Mouse (Mus musculus): ENCODE results near the gene Gm11116. TPM values are rescaled to one million over a fixed set of nuclear protein-coding genes. Genes with fewer than 3 reads are reported as not detected.
"Not testable (repeated sequence)": the region's sequence is repeated elsewhere in the genome, so short reads cannot be mapped to it uniquely, and the experiment has no call there.

Gene Gm11116
- not detected in 2 replicates for polyA plus RNA-seq (2015; fragmentation: Nextera tagmentation; extraction: Ambion mirVana)

DNA sequence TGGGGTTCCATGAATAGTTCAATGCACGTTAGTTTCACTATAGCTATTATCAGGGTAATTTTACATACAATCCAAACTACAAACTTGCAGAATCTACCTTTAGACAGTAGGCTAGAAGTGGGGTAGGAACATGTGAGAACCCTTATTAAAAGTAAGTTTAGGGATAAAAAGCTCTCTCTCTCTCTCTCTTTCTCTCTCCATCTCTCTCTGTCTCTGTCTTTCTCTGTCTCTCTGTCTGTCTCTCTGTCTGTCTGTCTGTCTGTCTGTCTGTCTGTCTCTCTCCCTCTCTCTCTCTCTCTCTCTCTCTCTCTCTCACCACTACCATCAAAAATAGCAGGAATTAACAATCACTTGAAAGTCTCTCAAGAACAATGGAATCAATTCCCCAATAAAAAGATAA is at the start of gene Gm11116:
Gene Gm11116, minus strand, starts transcription at position 101 of the 400 bp plus-strand sequence.
- 60% methylated on average over 1 of the region's 1 CpGs for WGBS
- no peak for ATAC-seq (replicated peaks; ENCODE audit: extremely low read depth, insufficient read depth, low FRiP score)
- H3K4me3 ChIP-seq (ENCODE audit: low read length) = no peak within 1 kb of the TSS

DNA sequence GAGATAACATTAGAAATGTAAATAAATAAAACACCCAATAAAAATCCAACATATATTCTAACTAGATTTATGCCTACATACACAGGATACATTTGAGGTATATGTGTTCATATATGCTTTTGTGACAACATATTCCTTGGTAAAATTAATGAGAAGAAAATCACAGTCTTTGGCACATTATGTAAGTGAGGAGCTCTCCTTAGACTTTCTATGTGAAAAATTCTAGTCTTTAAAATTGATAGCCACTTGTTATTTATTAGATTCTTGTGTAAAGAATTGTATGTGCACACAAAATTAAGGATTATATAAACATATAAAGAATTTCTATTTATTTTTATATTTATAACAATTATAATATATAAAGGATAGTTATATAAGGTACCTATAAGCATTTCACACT is 42.7 kb upstream of the Gm11116 start, which contains the start of gene Gm11115:
Gene Gm11115, minus strand, starts transcription at position 101 of the 400 bp plus-strand sequence.
- ATAC-seq (replicated peaks; ENCODE audit: extremely low read depth, insufficient read depth, low FRiP score) = no peak

More for the DNA sequence above, at the start of gene Gm11116:
- Histone ChIP-seq H3K27me3 (ENCODE audit: control insufficient read depth, insufficient read depth, low read length) (no peaks in the 10 kb centered on the region), H3K9ac (ENCODE audit: low read length) (no peak within 1 kb of the TSS), H3K4me2 (ENCODE audit: low read depth, low read length) (no peak within 1 kb of the TSS), H3K4me1 (ENCODE audit: control insufficient read depth, insufficient read depth, low read length) (no peaks in the 10 kb centered on the region), H3K36me3 (ENCODE audit: control insufficient read depth, insufficient read depth) (no peaks in the 10 kb centered on the region), H3K27ac (ENCODE audit: low read length) (no peak within 1 kb of the TSS), H3K9me3 (replicated peaks; ENCODE audit: control insufficient read depth, low read length) (no peaks in the 10 kb centered on the region)

GRCm38 (mm10) chr5:88086256-88086655 is 25.1 kb downstream of the Gm11116 start, which contains the start of gene Smr2:
TSS of gene Smr2 (plus strand) at chr5:88086556.
- ATAC-seq (replicated peaks; ENCODE audit: extremely low read depth, insufficient read depth, low FRiP score); H3K27ac ChIP-seq (ENCODE audit: low read length); H3K36me3 ChIP-seq (ENCODE audit: control insufficient read depth, insufficient read depth); H3K9me3 ChIP-seq (replicated peaks; ENCODE audit: control insufficient read depth, low read length); H3K4me2 ChIP-seq (ENCODE audit: low read depth, low read length); H3K4me3 ChIP-seq (ENCODE audit: low read length); H3K4me1 ChIP-seq (ENCODE audit: control insufficient read depth, insufficient read depth, low read length); H3K9ac ChIP-seq (ENCODE audit: low read length); H3K27me3 ChIP-seq (ENCODE audit: control insufficient read depth, insufficient read depth, low read length): not testable (repeated sequence)

More for the DNA sequence above, 42.7 kb upstream of the Gm11116 start, which contains the start of gene Gm11115:
- Histone ChIP-seq H3K9ac (ENCODE audit: low read length) (no peak within 1 kb of the TSS), H3K9me3 (replicated peaks; ENCODE audit: control insufficient read depth, low read length) (no peaks in the 10 kb centered on the region), H3K4me1 (ENCODE audit: control insufficient read depth, insufficient read depth, low read length) (no peaks in the 10 kb centered on the region), H3K27ac (ENCODE audit: low read length) (no peak within 1 kb of the TSS), H3K4me3 (ENCODE audit: low read length) (no peak within 1 kb of the TSS), H3K36me3 (ENCODE audit: control insufficient read depth, insufficient read depth) (no peaks in the 10 kb centered on the region), H3K27me3 (ENCODE audit: control insufficient read depth, insufficient read depth, low read length) (no peaks in the 10 kb centered on the region), H3K4me2 (ENCODE audit: low read depth, low read length) (no peak within 1 kb of the TSS)

Other genes with a start within 250 kb of the Gm11116 start
- gene Odam, start 226.5 kb downstream of the Gm11116 start, polyA plus RNA-seq (2015; fragmentation: Nextera tagmentation; extraction: Ambion mirVana) = not detected in 2 replicates
- gene Csn3, start 186.0 kb downstream of the Gm11116 start, polyA plus RNA-seq (2015; fragmentation: Nextera tagmentation; extraction: Ambion mirVana) = 0.30 TPM in 1 of 2 replicates, not detected in the other
- gene 2310003L06Rik, start 142.1 kb downstream of the Gm11116 start, polyA plus RNA-seq (2015; fragmentation: Nextera tagmentation; extraction: Ambion mirVana) = not detected in 2 replicates
- not detected in 2 replicates for gene Gm28434, start 142.0 kb downstream of the Gm11116 start, polyA plus RNA-seq (2015; fragmentation: Nextera tagmentation; extraction: Ambion mirVana)
- not detected in 2 replicates for gene Cabs1, start 132.1 kb downstream of the Gm11116 start, polyA plus RNA-seq (2015; fragmentation: Nextera tagmentation; extraction: Ambion mirVana)
- not detected in 2 replicates for gene Smr3a, start 109.0 kb downstream of the Gm11116 start, polyA plus RNA-seq (2015; fragmentation: Nextera tagmentation; extraction: Ambion mirVana)
- not detected in 2 replicates for gene Smr2, start 25.0 kb downstream of the Gm11116 start, polyA plus RNA-seq (2015; fragmentation: Nextera tagmentation; extraction: Ambion mirVana)
- not detected in 2 replicates for gene Gm11115, start 42.6 kb upstream of the Gm11116 start, polyA plus RNA-seq (2015; fragmentation: Nextera tagmentation; extraction: Ambion mirVana)
- gene Gm7714, start 157.4 kb upstream of the Gm11116 start, polyA plus RNA-seq (2015; fragmentation: Nextera tagmentation; extraction: Ambion mirVana) = not detected in 2 replicates
- gene Prol1, start 205.8 kb upstream of the Gm11116 start, polyA plus RNA-seq (2015; fragmentation: Nextera tagmentation; extraction: Ambion mirVana) = not detected in 2 replicates